Mouse (Mus musculus) MEL (cell line): ENCODE results near the gene Cdh23. TPM values are rescaled to one million over a fixed set of nuclear protein-coding genes. Genes with fewer than 3 reads are reported as not detected.
A peak's percentile ranks its signal among the peaks of the same experiment; 100 is the strongest.

Experiments used
- DNase-seq: peaks from one replicate; pipeline ENCODE4 v3.0.0; 2011; ENCODE audit warnings: low read depth, low spot score
- H3K27ac ChIP-seq: 2 replicates; pipeline ENCODE4 v1.5.1; 2012; ENCODE audit warnings: low read depth, mild to moderate bottlenecking, control low read depth, low read length, moderate library complexity; ENCODE audit not compliant: control insufficient read depth
- H3K27me3 ChIP-seq, 2 experiments: fragments of 150-350 bp in 1 of 2; sonication (generic) in 1 of 2; 2 replicates each; pipeline ENCODE4 v1.6.1; 2012; ENCODE audit warnings: low read length in 2 of 2, mild to moderate bottlenecking in 2 of 2, improper control_type of control experiment in 1 of 2, moderate library complexity in 1 of 2; ENCODE audit not compliant: insufficient read depth in 2 of 2, control insufficient read depth in 1 of 2
- H3K36me3 ChIP-seq, 2 experiments: 2 replicates each; pipeline ENCODE4 v1.6.1; 2012 to 2014; ENCODE audit warnings: low read length in 2 of 2, improper control_type of control experiment in 1 of 2, inconsistent platforms in 1 of 2, mild to moderate bottlenecking in 1 of 2; ENCODE audit not compliant: insufficient read depth in 2 of 2, control insufficient read depth in 1 of 2
- H3K4me1 ChIP-seq, 2 experiments: fragments of 150-350 bp in 1 of 2; sonication (generic) in 1 of 2; 2 replicates each; pipeline ENCODE4 v1.6.1; 2012; ENCODE audit warnings: low read length in 2 of 2, improper control_type of control experiment in 1 of 2, mild to moderate bottlenecking in 1 of 2; ENCODE audit not compliant: insufficient read depth in 2 of 2, control insufficient read depth in 1 of 2
- H3K4me3 ChIP-seq, 2 experiments: fragments of 150-350 bp in 1 of 2; sonication (generic) in 1 of 2; 2 replicates each; pipeline ENCODE4 v1.5.1; 2012; ENCODE audit warnings: low read depth in 2 of 2, low read length in 2 of 2, mild to moderate bottlenecking in 2 of 2, moderate library complexity in 2 of 2, control low read depth in 1 of 2, improper control_type of control experiment in 1 of 2; ENCODE audit not compliant: control insufficient read depth in 1 of 2, insufficient read depth in 1 of 2
- H3K79me2 ChIP-seq: 2 replicates; pipeline ENCODE4 v1.6.1; 2012; ENCODE audit warnings: mild to moderate bottlenecking, low read length, moderate library complexity; ENCODE audit not compliant: control insufficient read depth, poor library complexity, insufficient read depth
- H3K9ac ChIP-seq: 2 replicates; pipeline ENCODE4 v1.6.1; 2012; ENCODE audit warnings: low read depth, mild to moderate bottlenecking, control low read depth, low read length, moderate library complexity; ENCODE audit not compliant: control insufficient read depth, poor library complexity, severe bottlenecking
- H3K9me3 ChIP-seq: fragments of 150-350 bp; sonication (generic); replicated peaks from 2 replicates; pipeline ENCODE4 v1.6.1; 2012; ENCODE audit warnings: mild to moderate bottlenecking, low read length, improper control_type of control experiment, moderate library complexity; ENCODE audit not compliant: insufficient read depth
- BHLHE40 ChIP-seq: IDR thresholded peaks from 2 replicates; pipeline ENCODE4 v1.6.1; 2012; ENCODE audit warnings: low read depth, mild to moderate bottlenecking, inconsistent platforms, low read length, improper control_type of control experiment, borderline replicate concordance
- CTCF ChIP-seq, 3 experiments: IDR thresholded peaks in 2 of 3; conservative IDR thresholded peaks in 1 of 3; 2 replicates each; pipeline ENCODE4 v1.5.1; 2011 to 2012; ENCODE audit warnings: low read length in 3 of 3, low read depth in 2 of 3, mild to moderate bottlenecking in 2 of 3, improper control_type of control experiment in 1 of 3, inconsistent platforms in 1 of 3, mixed read lengths in 1 of 3, moderate library complexity in 1 of 3; ENCODE audit not compliant: control insufficient read depth in 1 of 3, insufficient read depth in 1 of 3, poor library complexity in 1 of 3, severe bottlenecking in 1 of 3
- E2F4 ChIP-seq: IDR thresholded peaks from 2 replicates; pipeline ENCODE4 v1.6.1; 2011; ENCODE audit warnings: low read depth, low read length, improper control_type of control experiment, borderline replicate concordance
- GATA1 ChIP-seq: IDR thresholded peaks from 2 replicates; pipeline ENCODE4 v1.6.1; 2011; ENCODE audit warnings: low read depth, low read length, improper control_type of control experiment
- HCFC1 ChIP-seq: IDR thresholded peaks from 2 replicates; pipeline ENCODE4 v1.6.1; 2012; ENCODE audit warnings: low read depth, mild to moderate bottlenecking, inconsistent platforms, low read length, improper control_type of control experiment, moderate library complexity
- KAT2A ChIP-seq: conservative IDR thresholded peaks from 2 replicates; pipeline ENCODE4 v1.6.1; 2012; ENCODE audit warnings: low read depth, low read length, improper control_type of control experiment, inconsistent platforms
- MAX ChIP-seq: IDR thresholded peaks from 2 replicates; pipeline ENCODE4 v1.6.1; 2011; ENCODE audit warnings: low read length, improper control_type of control experiment
- MYB ChIP-seq: IDR thresholded peaks from 2 replicates; pipeline ENCODE4 v1.6.1; 2011; ENCODE audit warnings: mild to moderate bottlenecking, low read depth, low read length, improper control_type of control experiment
- NRF1 ChIP-seq: IDR thresholded peaks from 2 replicates; pipeline ENCODE4 v1.6.1; 2014; ENCODE audit warnings: low read depth, mild to moderate bottlenecking, inconsistent platforms, low read length, improper control_type of control experiment, moderate library complexity; ENCODE audit not compliant: poor library complexity, insufficient read depth, severe bottlenecking
- POLR2A ChIP-seq, 2 experiments: IDR thresholded peaks; 2 replicates each; pipeline ENCODE4 v1.6.1; 2011 to 2012; ENCODE audit warnings: low read length in 2 of 2, mild to moderate bottlenecking in 2 of 2, control low read depth in 1 of 2, improper control_type of control experiment in 1 of 2, low read depth in 1 of 2, moderate library complexity in 1 of 2; ENCODE audit not compliant: control insufficient read depth in 1 of 2, insufficient read depth in 1 of 2, poor library complexity in 1 of 2
- RAD21 ChIP-seq: IDR thresholded peaks from 2 replicates; pipeline ENCODE4 v1.6.1; 2011; ENCODE audit warnings: mild to moderate bottlenecking, low read depth, low read length, improper control_type of control experiment
- SIN3A ChIP-seq: IDR thresholded peaks from 2 replicates; pipeline ENCODE4 v1.6.1; 2012; ENCODE audit warnings: low read length, improper control_type of control experiment, inconsistent platforms
- SMC3 ChIP-seq: IDR thresholded peaks from 2 replicates; pipeline ENCODE4 v1.6.1; 2011; ENCODE audit warnings: low read depth, low read length, improper control_type of control experiment
- TAL1 ChIP-seq: IDR thresholded peaks from 2 replicates; pipeline ENCODE4 v1.6.1; 2012; ENCODE audit warnings: mild to moderate bottlenecking, inconsistent platforms, low read length, moderate library complexity, mixed read lengths
- TBP ChIP-seq: IDR thresholded peaks from 2 replicates; pipeline ENCODE4 v1.8.0; 2011; ENCODE audit warnings: low read depth, low read length, improper control_type of control experiment
- TCF12 ChIP-seq: IDR thresholded peaks from 2 replicates; pipeline ENCODE4 v1.6.1; 2014; ENCODE audit warnings: low read depth, mild to moderate bottlenecking, inconsistent platforms, low read length, improper control_type of control experiment, moderate library complexity
- ZKSCAN1 ChIP-seq: IDR thresholded peaks from 2 replicates; pipeline ENCODE4 v1.6.1; 2012; ENCODE audit warnings: low read depth, mild to moderate bottlenecking, inconsistent platforms, low read length, improper control_type of control experiment, moderate library complexity
- ZMIZ1 ChIP-seq: IDR thresholded peaks from 2 replicates; pipeline ENCODE4 v1.6.1; 2012; ENCODE audit warnings: low read depth, mild to moderate bottlenecking, inconsistent platforms, low read length, improper control_type of control experiment, moderate library complexity
- ZNF384 ChIP-seq: IDR thresholded peaks from 2 replicates; pipeline ENCODE4 v1.6.1; 2012; ENCODE audit warnings: low read depth, mild to moderate bottlenecking, inconsistent platforms, low read length, improper control_type of control experiment
- polyA plus RNA-seq, 2 experiments: library from polyadenylated mRNA; stranded (reverse) in 1 of 2; unstranded in 1 of 2; fragments of >175 nt in 1 of 2; fragments of >200 nt in 1 of 2; gene quantifications; 2 replicates each; pipeline versions ENCODE4 v1.2.1 to v1.2.4; 2012; ENCODE audit warnings: low replicate concordance in 2 of 2, low read depth in 1 of 2; ENCODE audit not compliant: insufficient read length in 2 of 2, insufficient read depth in 1 of 2, missing spikeins in 1 of 2
- total RNA-seq: library from RNA; depleted of rRNA; stranded (reverse); fragments of 300-350 nt; gene quantifications from 2 replicates; pipeline ENCODE4 v1.2.3, GENCODE M21; 2012

Cdh23 gene
- total and polyA plus RNA-seq, 3 experiments: 0.04 TPM; not detected in 2

GRCm38 (mm10) chr10:60279941-60280301 is 416.4 kb downstream of the Cdh23 start:
- peaks cover 14 to 65% of the 10 kb centered on the region in 2 experiments for H3K4me1 ChIP-seq
- DNase-seq: peak; percentile 85
- H3K9me3 ChIP-seq: no peaks in the 10 kb centered on the region
- no peak overlapping the region for H3K27ac ChIP-seq
- TF ChIP-seq HCFC1: 0 out of 2 replicates have a peak, but pooled peaks have one; percentile 29
- TF ChIP-seq BHLHE40: no peak
- TF ChIP-seq TAL1: no peak
- no peak for TF ChIP-seq MAX
- no peak for TF ChIP-seq KAT2A
- peak; percentile 26; the same call in 1 of the 2 replicates for TF ChIP-seq SIN3A
- TF ChIP-seq MYB: no peak
- peak; percentile 64 for TF ChIP-seq NRF1
- no peak for TF ChIP-seq TBP
- TF ChIP-seq GATA1: no peak
- no peak for TF ChIP-seq E2F4
- no peak for TF ChIP-seq ZKSCAN1
- 0 out of 2 replicates have a peak overlapping the region, but pooled peaks have one; percentile 12 for H3K9ac ChIP-seq
- H3K4me3 ChIP-seq: no peak overlapping the region
- H3K79me2 ChIP-seq: peaks cover 63% of the 10 kb centered on the region
- peaks cover 0 to 55% of the 10 kb centered on the region in 2 experiments; a peak in 2 of 4 replicates for H3K36me3 ChIP-seq
- no peaks in the 10 kb centered on the region for H3K27me3 ChIP-seq

GRCm38 (mm10) chr10:60279290-60279940 is 416.9 kb downstream of the Cdh23 start:
- no peak overlapping the region for H3K4me3 ChIP-seq
- H3K27ac ChIP-seq: no peak overlapping the region
- H3K9me3 ChIP-seq: no peaks in the 10 kb centered on the region
- peaks cover 12 to 60% of the 10 kb centered on the region in 2 experiments for H3K4me1 ChIP-seq
- TF ChIP-seq ZNF384 (peak; percentile 89), MYB (no peak), MAX (no peak), NRF1 (no peak)
- peaks cover 57% of the 10 kb centered on the region for H3K79me2 ChIP-seq
- H3K9ac ChIP-seq: 0 out of 2 replicates have a peak overlapping the region, but pooled peaks have one; percentile 12
- no peaks in the 10 kb centered on the region for H3K27me3 ChIP-seq
- DNase-seq: no peak
- peaks cover 0 to 53% of the 10 kb centered on the region in 2 experiments; a peak in 2 of 4 replicates for H3K36me3 ChIP-seq

GRCm38 (mm10) chr10:60278786-60279185 is 417.5 kb downstream of the Cdh23 start:
- no peaks in the 10 kb centered on the region for H3K27me3 ChIP-seq
- no peak for DNase-seq
- H3K4me3 ChIP-seq: no peak overlapping the region; a peak in 1 of 4 replicates
- H3K4me1 ChIP-seq: peaks cover 12 to 58% of the 10 kb centered on the region in 2 experiments
- peaks cover 0 to 51% of the 10 kb centered on the region in 2 experiments; a peak in 2 of 4 replicates for H3K36me3 ChIP-seq
- TF ChIP-seq TBP (no peak), MYB (no peak), MAX (no peak), CTCF (IDR thresholded peaks at IDR 0.05 in 2 of 3, conservative IDR thresholded peaks at IDR 0.05 in 1 of 3; ENCODE audit: control insufficient read depth in 1 of 3, insufficient read depth in 1 of 3, low read depth in 2 of 3, low read length in 3 of 3, poor library complexity in 1 of 3, severe bottlenecking in 1 of 3) (no peak), ZMIZ1 (no peak), ZNF384 (no peak), RAD21 (no peak), SMC3 (no peak), POLR2A (IDR thresholded peaks at IDR 0.05; ENCODE audit: control insufficient read depth in 1 of 2, insufficient read depth in 1 of 2, low read depth in 1 of 2, low read length in 2 of 2, poor library complexity in 1 of 2) (no peak), TCF12 (no peak)
- TF ChIP-seq, all 39 proteins: peak for 0
- Histone ChIP-seq H3K9ac (no peak overlapping the region), H3K27ac (no peak overlapping the region), H3K79me2 (peaks cover 56% of the 10 kb centered on the region), H3K9me3 (no peaks in the 10 kb centered on the region)
